Mouse (Mus musculus): ENCODE results near the gene Gm21760. TPM values are rescaled to one million over a fixed set of nuclear protein-coding genes. Genes with fewer than 3 reads are reported as not detected.
"Not testable (repeated sequence)": the region's sequence is repeated elsewhere in the genome, so short reads cannot be mapped to it uniquely, and the experiment has no call there.

Gm21760 gene
- polyA plus RNA-seq (2012; rRNA removed): not detected in 2 replicates

- not testable (repeated sequence) for H3K4me1 ChIP-seq (replicated peaks; ENCODE audit: control insufficient read depth, insufficient read depth, low read length); H3K27me3 ChIP-seq (ENCODE audit: control insufficient read depth, insufficient read depth, low read length); H3K4me3 ChIP-seq (ENCODE audit: control insufficient read depth, insufficient read depth, low read length); H3K36me3 ChIP-seq (ENCODE audit: control insufficient read depth, insufficient read depth, low read length); DNase-seq; H3K27ac ChIP-seq (ENCODE audit: control insufficient read depth, insufficient read depth, low read length)
- no CpG with 5 or more reads among the region's 6 CpGs for WGBS
Observed at GRCm38 (mm10) chrY:80133479-80133878, at the start of gene Gm21760. Gene Gm21760, plus strand, starts transcription at chrY:80133779.

Measured in thymus, adult 2 months (tissue).